Mouse (Mus musculus): ENCODE data around the gene Arel1. TPM values are rescaled to one million over a fixed set of nuclear protein-coding genes. Genes with fewer than 3 reads are reported as not detected.

The Arel1 gene
- total RNA-seq, 2 experiments from 2014 or later, result 38.1 to 48.5 TPM

Other genes with a start within 250 kb of the Arel1 start
- gene Npc2, start 197.7 kb downstream of the Arel1 start, total RNA-seq (2021), result 10 to 100 TPM; 38.8 to 41.4 TPM
- 10 to 100 TPM; 71.1 to 76.2 TPM for gene Isca2, start 197.6 kb downstream of the Arel1 start, total RNA-seq (2021)
- 1 to 10 TPM; 5.6 to 6.1 TPM for gene Ltbp2, start 94.4 kb downstream of the Arel1 start, total RNA-seq (2021)
- 10 to 100 TPM; 45.0 to 45.3 TPM for gene Fcf1, start within 50 bp of the Arel1 start, total RNA-seq (2021)
- gene Ylpm1, start 25.4 kb upstream of the Arel1 start, total RNA-seq (2021), result 10 to 100 TPM; 33.6 to 36.3 TPM
- 1 to 10 TPM; 2.2 to 3.3 TPM for gene Prox2, start 139.9 kb upstream of the Arel1 start, total RNA-seq (2021)
- 100 to 1,000 TPM; 632 to 665 TPM for gene Dlst, start 139.9 kb upstream of the Arel1 start, total RNA-seq (2021)
- gene Rps6kl1, start 180.4 kb upstream of the Arel1 start, total RNA-seq (2021), result 1 to 10 TPM; 3.2 to 3.8 TPM
- 1 to 10 TPM; 2.4 to 6.2 TPM for gene Pgf, start 206.9 kb upstream of the Arel1 start, total RNA-seq (2021)
- gene Eif2b2, start 248.6 kb upstream of the Arel1 start, total RNA-seq (2021), result 10 to 100 TPM; 56.5 to 57.8 TPM